Mouse (Mus musculus) embryonic fibroblast, embryonic 13.5 days (primary cell): ENCODE results near the gene Gadd45gip1. TPM values are rescaled to one million over a fixed set of nuclear protein-coding genes. Genes with fewer than 3 reads are reported as not detected.

Source experiments
- H3K27ac ChIP-seq: 2 replicates; pipeline ENCODE4 v1.5.1; 2012; ENCODE audit warnings: low read length, control low read depth, inconsistent platforms; ENCODE audit not compliant: insufficient read depth
- H3K4me1 ChIP-seq: 2 replicates; pipeline ENCODE4 v1.6.1; 2011; ENCODE audit warnings: low read length; ENCODE audit not compliant: control insufficient read depth, insufficient read depth
- H3K4me3 ChIP-seq: 2 replicates; pipeline ENCODE4 v1.5.1; 2011; ENCODE audit warnings: mild to moderate bottlenecking, control low read depth, low read length; ENCODE audit not compliant: insufficient read depth
- CTCF ChIP-seq: IDR thresholded peaks from 2 replicates; pipeline ENCODE4 v1.5.1; 2011; ENCODE audit warnings: mild to moderate bottlenecking, control low read depth, low read length, moderate library complexity, borderline replicate concordance; ENCODE audit not compliant: insufficient read depth
- POLR2A ChIP-seq: IDR thresholded peaks from 2 replicates; pipeline ENCODE4 v1.6.1; 2011; ENCODE audit warnings: low read depth, mild to moderate bottlenecking, control low read depth, low read length, moderate library complexity
- polyA plus RNA-seq: library from polyadenylated mRNA; stranded (reverse); fragments of >200 nt; gene quantifications from 2 replicates; pipeline ENCODE4 v1.2.4, GENCODE M21; 2011; ENCODE audit warnings: low read depth; ENCODE audit not compliant: missing spikeins, insufficient read length

Gene Gadd45gip1
- polyA plus RNA-seq, 1 experiment = 12.6 TPM

- H3K4me3 ChIP-seq = no peak overlapping the region
- H3K4me1 ChIP-seq = no peaks in the 10 kb centered on the region
- TF ChIP-seq CTCF (no peak), POLR2A (no peak)
- no peak overlapping the region for H3K27ac ChIP-seq
These were observed 46.1 kb downstream of the Gadd45gip1 start for GRCm38 (mm10) chr8:84877297-84878035.

- TF ChIP-seq CTCF (no peak), POLR2A (no peak)
- H3K27ac ChIP-seq = no peak overlapping the region
- H3K4me3 ChIP-seq = no peak overlapping the region
- H3K4me1 ChIP-seq = no peaks in the 10 kb centered on the region
These were observed 47.6 kb downstream of the Gadd45gip1 start for GRCm38 (mm10) chr8:84878915-84879314.

GRCm38 (mm10) chr8:84884728-84885127 is 53.4 kb downstream of the Gadd45gip1 start:
- H3K27ac ChIP-seq = no peak overlapping the region
- H3K4me3 ChIP-seq = no peak overlapping the region
- TF ChIP-seq CTCF = no peak
- H3K4me1 ChIP-seq = no peaks in the 10 kb centered on the region

Other genes starting within 250 kb of the Gadd45gip1 start
- gene Ier2, start 168.7 kb upstream of the Gadd45gip1 start, polyA plus RNA-seq = 38.2 and 38.6 TPM in 2 replicates
- 80.2 and 86.7 TPM in 2 replicates for gene Trmt1, start 145.2 kb upstream of the Gadd45gip1 start, polyA plus RNA-seq
- gene Nacc1, start 143.7 kb upstream of the Gadd45gip1 start, polyA plus RNA-seq = 47.2 and 54.9 TPM in 2 replicates
- gene Lyl1, start 130.1 kb upstream of the Gadd45gip1 start, polyA plus RNA-seq = not detected in 2 replicates
- gene G430095P16Rik, start 108.5 kb upstream of the Gadd45gip1 start, polyA plus RNA-seq = 0.74 TPM in 1 of 2 replicates, not detected in the other
- gene Nfix, start 31.2 kb upstream of the Gadd45gip1 start, polyA plus RNA-seq = 173 and 236 TPM in 2 replicates
- gene Dand5, start 8.7 kb upstream of the Gadd45gip1 start, polyA plus RNA-seq = 2.0 and 2.3 TPM in 2 replicates
- 57.6 and 61.7 TPM in 2 replicates for gene Rad23a, start 9.1 kb downstream of the Gadd45gip1 start, polyA plus RNA-seq
- gene Calr, start 15.4 kb downstream of the Gadd45gip1 start, polyA plus RNA-seq = 1,122 and 1,201 TPM in 2 replicates
- gene Farsa, start 25.5 kb downstream of the Gadd45gip1 start, polyA plus RNA-seq = 41.0 and 43.5 TPM in 2 replicates
- gene Syce2, start 40.6 kb downstream of the Gadd45gip1 start, polyA plus RNA-seq = 8.7 and 18.9 TPM in 2 replicates
- gene Gcdh, start 62.4 kb downstream of the Gadd45gip1 start, polyA plus RNA-seq = 18.6 and 23.5 TPM in 2 replicates
- gene Klf1, start 70.4 kb downstream of the Gadd45gip1 start, polyA plus RNA-seq = not detected in 2 replicates
- gene Dnase2a, start 77.0 kb downstream of the Gadd45gip1 start, polyA plus RNA-seq = 17.2 and 19.7 TPM in 2 replicates
- gene Mast1, start 105.8 kb downstream of the Gadd45gip1 start, polyA plus RNA-seq = not detected in 2 replicates
- not detected in 2 replicates for gene Rtbdn, start 115.5 kb downstream of the Gadd45gip1 start, polyA plus RNA-seq
- gene Gm49661, start 137.9 kb downstream of the Gadd45gip1 start, polyA plus RNA-seq = not detected in 2 replicates
- 244 and 312 TPM in 2 replicates for gene Prdx2, start 138.1 kb downstream of the Gadd45gip1 start, polyA plus RNA-seq
- gene Rnaseh2a, start 138.2 kb downstream of the Gadd45gip1 start, polyA plus RNA-seq = 27.9 and 30.7 TPM in 2 replicates
- 35.0 and 42.0 TPM in 2 replicates for gene Junb, start 147.2 kb downstream of the Gadd45gip1 start, polyA plus RNA-seq
- gene Hook2, start 159.1 kb downstream of the Gadd45gip1 start, polyA plus RNA-seq = 7.9 and 8.1 TPM in 2 replicates
- not detected in 2 replicates for gene Best2, start 183.0 kb downstream of the Gadd45gip1 start, polyA plus RNA-seq
- 71.1 and 73.2 TPM in 2 replicates for gene Asna1, start 193.8 kb downstream of the Gadd45gip1 start, polyA plus RNA-seq
- 108 and 117 TPM in 2 replicates for gene Trir, start 195.3 kb downstream of the Gadd45gip1 start, polyA plus RNA-seq
- 106 and 120 TPM in 2 replicates for gene Tnpo2, start 205.4 kb downstream of the Gadd45gip1 start, polyA plus RNA-seq
- 28.8 TPM in 2 replicates for gene Fbxw9, start 228.5 kb downstream of the Gadd45gip1 start, polyA plus RNA-seq
- gene Gm5741, start 236.5 kb downstream of the Gadd45gip1 start, polyA plus RNA-seq = not detected in 2 replicates
- 36.1 and 36.7 TPM in 2 replicates for gene Dhps, start 240.2 kb downstream of the Gadd45gip1 start, polyA plus RNA-seq
- 133 and 144 TPM in 2 replicates for gene Wdr83os, start 249.2 kb downstream of the Gadd45gip1 start, polyA plus RNA-seq
- gene Wdr83, start 249.8 kb downstream of the Gadd45gip1 start, polyA plus RNA-seq = 19.5 and 22.2 TPM in 2 replicates